Comparison of ENCODE assay signal across 24 mouse cellular contexts in genomic region chr2:18169174-18169948, GRCm38 (mm10).
DNase-seq lines count a peak whose midpoint lies in the region; ATAC-seq and TF ChIP-seq lines count a peak whose summit lies in the region.
"Had no signal": no experiment of that assay in that cellular context is flagged by ENCODE, and none has a peak within 500 bp of the region (broad histone marks: within the 10 kb centered on the region; RNA-seq: fewer than 3 reads in every experiment).

No protein-coding gene starts in this region.

- no peak for TF ChIP-seq CTCF in G1E (IDR thresholded peaks at IDR 0.05; ENCODE audit: low read depth, low read length)

- 13% methylated on average over 1 of the region's 1 CpGs for WGBS in liver, embryonic 12.5 days (ENCODE audit: insufficient replicate concordance)

- no peak overlapping the region for H3K9ac ChIP-seq in liver, embryonic 12.5 days
- H3K9ac ChIP-seq: embryonic facial prominence, embryonic 15.5 days; heart, embryonic 15.5 days; hindbrain, embryonic 14.5 days had no signal

- peaks cover 11% of the 10 kb centered on the region for H3K4me1 ChIP-seq in liver, embryonic 12.5 days
- peaks cover 25% of the 10 kb centered on the region for H3K4me1 ChIP-seq in G1E (ENCODE audit: insufficient read depth, low read depth, low read length)
- H3K4me1 ChIP-seq: embryonic facial prominence, embryonic 15.5 days; forebrain, embryonic 10.5 days; heart, embryonic 10.5 days; heart, embryonic 15.5 days; hindbrain, embryonic 10.5 days had no signal

- ATAC-seq in liver, embryonic 12.5 days: peak; percentile 54
- peak; percentile 40; the same call in 1 of the 2 replicates for ATAC-seq in G1E (ENCODE audit: extremely low read depth, insufficient number of reproducible peaks, low FRiP score, poor library complexity, severe bottlenecking)
- peak; percentile 97 for ATAC-seq in common myeloid progenitor, adult 5-6 weeks (replicated peaks; ENCODE audit: low read depth, poor library complexity, severe bottlenecking)
- ATAC-seq in megakaryocyte-erythroid progenitor cell, adult 5-6 weeks (replicated peaks; ENCODE audit: low FRiP score, low TSS enrichment, poor library complexity, severe bottlenecking): peak; percentile 86
- ATAC-seq: activated CD4-positive, CD25-positive, alpha-beta regulatory T cell, adult 4 months; forebrain, embryonic 14.5 days; Patski had no signal

- no peak overlapping the region for H3K4me3 ChIP-seq in liver, embryonic 12.5 days
- H3K4me3 ChIP-seq in G1E (ENCODE audit: low read depth, low read length): no peak overlapping the region
- H3K4me3 ChIP-seq: embryonic facial prominence, embryonic 15.5 days; erythroblast, embryonic 14.5 days; forebrain, embryonic 10.5 days; gastrocnemius, adult 2 months; heart, embryonic 10.5 days; heart, embryonic 15.5 days; hindbrain, embryonic 10.5 days had no signal

- peaks cover 36% of the 10 kb centered on the region for H3K36me3 ChIP-seq in liver, embryonic 12.5 days
- peaks cover 42% of the 10 kb centered on the region for H3K36me3 ChIP-seq in G1E (replicated peaks)

- DNase-seq in liver (no peak), G1E (ENCODE audit: low spot score) (no peak)
- DNase-seq in kidney, postnatal 10 days: no peak
- DNase-seq in ovary, postnatal 10 days (ENCODE audit: low spot score): no peak
- DNase-seq: adrenal gland, postnatal 14 days; cerebellum, adult 11-12 months; cerebellum, adult 9-10 months; cerebellum, postnatal 25 days; gastrocnemius, adult 2 months; gastrocnemius, postnatal 25 days; heart, postnatal 14 days had no signal

- H3K27ac ChIP-seq in liver, embryonic 12.5 days: 0 out of 2 replicates have a peak overlapping the region, but pooled peaks have one; percentile 25
- H3K27ac ChIP-seq: embryonic facial prominence, embryonic 15.5 days; forebrain, embryonic 10.5 days; gastrocnemius, adult 2 months; heart, embryonic 10.5 days; heart, embryonic 15.5 days; hindbrain, embryonic 10.5 days; hindbrain, embryonic 14.5 days had no signal

- H3K27me3 ChIP-seq in liver, embryonic 12.5 days (replicated peaks): no peaks in the 10 kb centered on the region
- no peaks in the 10 kb centered on the region for H3K27me3 ChIP-seq in G1E (ENCODE audit: insufficient read depth, low read length)
- H3K27me3 ChIP-seq: embryonic facial prominence, embryonic 15.5 days; heart, embryonic 15.5 days; Patski had no signal

- H3K9me3 ChIP-seq in liver, embryonic 12.5 days (replicated peaks): no peaks in the 10 kb centered on the region
- H3K9me3 ChIP-seq in G1E (replicated peaks): no peaks in the 10 kb centered on the region
- H3K9me3 ChIP-seq: embryonic facial prominence, embryonic 15.5 days; forebrain, embryonic 10.5 days; heart, embryonic 10.5 days; heart, embryonic 15.5 days; hindbrain, embryonic 10.5 days had no signal

- H3K4me2 ChIP-seq in liver, embryonic 12.5 days: no peak overlapping the region
- H3K4me2 ChIP-seq: embryonic facial prominence, embryonic 15.5 days; heart, embryonic 15.5 days; hindbrain, embryonic 14.5 days had no signal

Comparison
In these comparisons a context has a peak if more than half of its experiments do, and no peak if none do; other contexts are left out.
1. ATAC-seq: peak in every context shown above with its lines; median percentile 97 in common myeloid progenitor, adult 5-6 weeks; 86 in megakaryocyte-erythroid progenitor cell, adult 5-6 weeks; 54 in liver, embryonic 12.5 days; 40 in G1E.